Mouse (Mus musculus): ENCODE measurements around the gene Nop53.

DNA sequence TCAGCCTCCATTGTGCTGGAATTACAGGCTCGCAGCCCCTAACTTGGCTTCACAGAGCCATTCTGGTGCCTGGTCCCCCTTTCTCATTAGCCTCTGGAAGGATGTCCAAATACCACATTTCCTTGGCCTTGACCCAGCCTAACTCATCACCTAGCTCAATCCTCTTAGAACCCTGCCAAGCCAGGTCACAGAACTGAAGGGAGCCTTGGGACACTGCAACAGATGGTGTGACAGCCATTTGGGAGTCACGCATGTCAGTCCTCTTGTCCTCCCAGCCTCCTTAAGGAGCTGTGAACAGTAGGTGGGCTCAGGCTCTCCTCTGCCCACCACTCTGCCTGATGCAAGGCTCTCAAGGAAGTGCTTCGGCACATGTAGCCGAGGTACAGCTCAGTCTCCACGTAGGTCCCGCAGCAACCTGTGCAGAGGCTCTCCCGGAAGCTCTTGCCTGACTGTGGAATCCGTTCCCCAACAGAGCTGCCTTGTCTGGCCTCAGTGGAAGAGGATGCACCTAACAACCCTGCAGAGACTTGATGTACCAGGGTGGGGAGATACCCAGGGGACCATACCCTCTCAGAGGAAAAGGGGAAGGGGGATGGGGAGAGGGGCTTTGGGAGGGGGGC is 37.8 kb downstream of the Nop53 start:
- TF ChIP-seq CTCF (IDR thresholded peaks at IDR 0.05; ENCODE audit: extremely low read depth, insufficient read depth, low read length) (no peak), POLR2A (IDR thresholded peaks at IDR 0.05; ENCODE audit: extremely low read depth, insufficient read depth, low read length) (no peak)

Measured in cortical plate, adult 2 months (tissue).